9 mouse cellular contexts compared by ENCODE assay signal in genomic region chr7:75639541-75639940, GRCm38 (mm10).
A peak's percentile ranks its signal among the peaks of the same experiment; 100 is the strongest.
DNase-seq lines count a peak whose midpoint lies in the region; ATAC-seq and TF ChIP-seq lines count a peak whose summit lies in the region.
"Had no signal": no experiment of that assay in that cellular context is flagged by ENCODE, and none has a peak within 500 bp of the region (broad histone marks: within the 10 kb centered on the region; RNA-seq: fewer than 3 reads in every experiment).

No protein-coding gene starts in this region.

- no peak overlapping the region for H3K4me2 ChIP-seq in lung, embryonic 14.5 days

- H3K27ac ChIP-seq in ES-Bruce4 (ENCODE audit: insufficient read depth, low read length) = no peak overlapping the region
- H3K27ac ChIP-seq in lung, embryonic 14.5 days (ENCODE audit: low read depth) = no peak overlapping the region

- 28% methylated on average over 3 of the region's 3 CpGs for WGBS in lung, embryonic 14.5 days

- TF ChIP-seq POLR2A in ES-Bruce4 (IDR thresholded peaks at IDR 0.05; ENCODE audit: insufficient read depth, low read length) = no peak

- no peaks in the 10 kb centered on the region for H3K27me3 ChIP-seq in ES-Bruce4 (ENCODE audit: control insufficient read depth, insufficient read depth, low read length, poor library complexity, severe bottlenecking)
- H3K27me3 ChIP-seq in lung, embryonic 14.5 days (ENCODE audit: insufficient read depth, low read length) = no peaks in the 10 kb centered on the region
- H3K27me3 ChIP-seq: megakaryocyte, embryonic 14.5 days had no signal

- peak; percentile 31 for TF ChIP-seq CTCF in ES-Bruce4 (IDR thresholded peaks at IDR 0.05; ENCODE audit: low read depth, low read length)
- peak; percentile 71 for TF ChIP-seq CTCF in lung, embryonic 14.5 days (IDR thresholded peaks at IDR 0.05; ENCODE audit: low read depth)

- ATAC-seq in granulocyte monocyte progenitor cell, adult 5-6 weeks (replicated peaks; ENCODE audit: poor library complexity, severe bottlenecking) = peak; percentile 58
- no peak for ATAC-seq in lung, embryonic 14.5 days (ENCODE audit: insufficient read depth)

- H3K4me3 ChIP-seq in ES-Bruce4 (ENCODE audit: low read depth, low read length) = no peak overlapping the region
- no peak overlapping the region for H3K4me3 ChIP-seq in lung, embryonic 14.5 days (ENCODE audit: low read depth, low read length)
- H3K4me3 ChIP-seq: megakaryocyte, embryonic 14.5 days had no signal

- H3K9me3 ChIP-seq in ES-Bruce4 (replicated peaks; ENCODE audit: control insufficient read depth, insufficient read depth, low read length, poor library complexity, severe bottlenecking) = no peaks in the 10 kb centered on the region
- H3K9me3 ChIP-seq in lung, embryonic 14.5 days (ENCODE audit: low read depth, low read length) = no peaks in the 10 kb centered on the region
- H3K9me3 ChIP-seq: megakaryocyte, embryonic 14.5 days had no signal

- no peaks in the 10 kb centered on the region for H3K36me3 ChIP-seq in ES-Bruce4 (ENCODE audit: control insufficient read depth, insufficient read depth, low read length, poor library complexity, severe bottlenecking)
- no peaks in the 10 kb centered on the region for H3K36me3 ChIP-seq in lung, embryonic 14.5 days (ENCODE audit: insufficient read depth)

- H3K9ac ChIP-seq in ES-Bruce4 (ENCODE audit: low read depth, poor library complexity, severe bottlenecking) = no peak overlapping the region
- H3K9ac ChIP-seq in lung, embryonic 14.5 days = no peak overlapping the region

- DNase-seq in adipocyte (ENCODE audit: low spot score) = peak; percentile 88
- peak; percentile 87 for DNase-seq in embryo, embryonic 10.5 days (ENCODE audit: low spot score)
- DNase-seq in layer of hippocampus, adult 18-20 months (ENCODE audit: low spot score in 2 of 2) = peak; percentile 48 to 82
- DNase-seq in lung, embryonic 14.5 days = peak; percentile 91
- DNase-seq in right cerebral cortex, postnatal 10 days (ENCODE audit: low spot score in 2 of 2) = peak; percentile 68 to 82
- DNase-seq in yolk sac, embryonic 10.5 days (ENCODE audit: low spot score) = peak; percentile 68

- H3K4me1 ChIP-seq in ES-Bruce4 (ENCODE audit: control insufficient read depth, insufficient read depth, low read length) = peaks cover 3% of the 10 kb centered on the region
- peaks cover 15% of the 10 kb centered on the region; the same call in 1 of the 2 replicates for H3K4me1 ChIP-seq in lung, embryonic 14.5 days (ENCODE audit: insufficient read depth)

- no peak for TF ChIP-seq EP300 in ES-Bruce4 (IDR thresholded peaks at IDR 0.05; ENCODE audit: insufficient read depth, low read depth, low read length)
